Mouse (Mus musculus) ES-Bruce4 (cell line): ENCODE data around the gene Dok5.

Source experiments
- CTCF ChIP-seq: IDR thresholded peaks from one replicate; pipeline ENCODE4 v1.8.1; 2011; ENCODE audit warnings: low read depth, low read length
- EP300 ChIP-seq: IDR thresholded peaks from 2 replicates; pipeline ENCODE4 v1.6.1; 2011; ENCODE audit warnings: low read depth, low read length; ENCODE audit not compliant: insufficient read depth
- POLR2A ChIP-seq: IDR thresholded peaks from one replicate; pipeline ENCODE4 v1.8.1; 2011; ENCODE audit warnings: low read length; ENCODE audit not compliant: insufficient read depth

DNA sequence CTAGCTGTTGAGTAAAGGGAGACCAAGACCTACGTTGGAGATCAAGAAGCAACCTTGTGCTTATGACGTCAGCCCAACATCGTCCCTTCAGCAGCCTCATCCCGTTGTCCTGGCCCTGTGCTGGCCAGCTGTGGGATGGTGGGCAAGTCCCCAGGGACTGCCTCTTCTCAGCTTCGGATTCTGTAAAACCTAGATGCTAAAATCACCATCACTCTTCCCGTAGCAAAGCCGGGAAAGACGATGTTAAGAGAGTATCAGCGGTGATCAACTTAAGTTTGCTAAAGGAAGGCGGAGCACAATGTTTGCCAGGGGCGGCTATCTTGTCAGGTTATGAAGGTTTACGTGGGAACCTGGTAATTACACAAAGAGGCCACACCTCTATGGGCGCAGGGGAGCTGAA, 826 bp upstream of the Dok5 start:
- TF ChIP-seq CTCF = no peak
- no peak for TF ChIP-seq POLR2A
- no peak for TF ChIP-seq EP300
